Mouse (Mus musculus) fibroblast of lung, adult 2 months (primary cell): ENCODE results near the gene Nol12.

Experiments
- DNase-seq: peaks from one replicate; pipeline ENCODE4 v3.0.0-alpha.2; 2011; ENCODE audit warnings: low read depth

Gene Nol12

DNA sequence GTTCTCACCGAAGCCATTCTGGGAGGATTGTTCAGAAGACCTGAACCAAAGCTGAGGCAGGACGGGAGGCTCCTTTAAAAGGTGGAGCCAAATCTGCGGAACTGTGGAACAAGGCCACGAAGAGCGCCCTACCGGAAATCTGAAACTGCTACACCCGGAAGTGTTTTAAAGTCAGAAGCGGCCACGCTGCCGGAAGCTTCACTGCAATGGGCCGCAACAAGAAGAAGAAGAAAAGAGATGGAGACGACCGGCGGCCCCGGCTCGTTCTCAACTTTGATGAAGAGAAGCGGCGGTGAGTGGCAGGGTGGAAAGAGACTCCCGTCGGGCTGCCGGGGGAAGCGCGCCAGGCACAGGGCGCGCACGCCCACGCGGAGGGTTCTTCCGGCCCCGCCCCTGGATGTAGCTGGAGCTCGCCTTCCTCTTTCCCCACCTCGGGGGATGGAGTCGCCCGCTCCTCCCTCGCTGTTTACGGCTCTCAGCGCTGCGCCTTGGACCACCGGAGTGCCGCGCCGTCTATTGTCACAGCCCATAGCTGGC, at the start of gene Nol12:
Gene Nol12, plus strand, starts transcription at position 150 of the 537 bp plus-strand sequence.
- DNase-seq, result peak; percentile 74

DNA sequence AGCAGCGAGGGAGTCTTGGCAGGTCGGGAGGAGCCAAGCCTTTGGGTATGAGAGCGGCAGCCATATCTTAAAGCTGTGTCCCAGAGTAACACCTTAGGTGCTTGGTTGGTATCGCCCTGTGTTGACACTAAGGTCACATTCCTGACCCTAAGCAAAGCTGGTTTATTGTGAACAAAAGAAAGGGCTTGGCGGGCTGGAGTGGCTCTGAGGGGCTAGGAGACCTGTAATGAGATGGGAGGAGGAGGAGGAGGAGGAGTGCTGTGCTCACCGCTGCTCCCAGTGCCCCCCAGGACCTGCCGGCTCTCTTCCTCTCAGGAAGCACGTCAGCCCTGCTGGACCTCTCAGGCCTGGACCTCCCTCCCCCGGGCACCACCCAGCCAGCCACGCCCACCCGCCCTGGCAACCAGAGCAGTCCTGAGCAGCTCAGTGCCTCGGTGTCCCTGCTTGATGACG, 45.3 kb upstream of the Nol12 start:
- DNase-seq, result no peak

DNA sequence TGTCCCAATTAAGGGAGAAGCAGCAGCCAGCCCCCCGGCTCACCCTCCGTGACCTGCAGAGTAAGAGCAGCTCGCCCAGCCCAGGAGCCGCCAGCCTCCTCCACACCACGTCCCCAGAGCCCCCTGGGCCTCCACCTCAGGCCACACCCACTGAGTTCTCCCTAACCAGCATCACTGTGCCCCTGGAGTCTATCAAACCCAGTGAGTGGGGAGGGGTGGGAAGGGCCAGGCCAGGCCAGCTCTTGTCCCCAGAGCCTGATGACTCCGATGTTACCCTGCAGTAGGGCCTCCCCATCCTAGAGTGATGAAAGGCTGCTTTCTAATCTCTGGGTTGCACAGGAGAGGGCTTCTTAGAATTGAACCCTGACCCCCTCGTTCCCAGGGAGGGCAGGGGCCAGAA, 42.3 kb upstream of the Nol12 start:
- DNase-seq, result no peak

DNA sequence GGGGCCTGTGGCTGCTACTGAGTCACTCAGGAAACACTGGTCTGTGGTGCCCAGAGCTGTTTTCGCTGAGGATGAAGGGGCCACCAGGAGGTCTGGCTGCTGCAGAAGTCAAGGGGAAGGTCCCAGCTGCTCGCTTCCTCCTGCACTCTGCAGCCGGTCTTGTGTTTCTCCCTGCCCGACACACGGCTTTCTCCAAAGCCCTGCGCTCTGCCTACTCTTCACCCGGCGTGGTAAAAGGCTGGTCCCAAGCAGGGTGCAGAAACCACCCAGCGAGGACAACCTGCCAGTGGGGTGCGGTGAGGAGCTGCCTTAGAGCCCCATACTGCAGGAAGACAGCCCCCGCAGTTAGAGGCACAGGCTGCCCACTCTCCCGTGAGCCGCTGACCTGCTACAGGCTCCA, 40.0 kb upstream of the Nol12 start:
- no peak for DNase-seq

DNA sequence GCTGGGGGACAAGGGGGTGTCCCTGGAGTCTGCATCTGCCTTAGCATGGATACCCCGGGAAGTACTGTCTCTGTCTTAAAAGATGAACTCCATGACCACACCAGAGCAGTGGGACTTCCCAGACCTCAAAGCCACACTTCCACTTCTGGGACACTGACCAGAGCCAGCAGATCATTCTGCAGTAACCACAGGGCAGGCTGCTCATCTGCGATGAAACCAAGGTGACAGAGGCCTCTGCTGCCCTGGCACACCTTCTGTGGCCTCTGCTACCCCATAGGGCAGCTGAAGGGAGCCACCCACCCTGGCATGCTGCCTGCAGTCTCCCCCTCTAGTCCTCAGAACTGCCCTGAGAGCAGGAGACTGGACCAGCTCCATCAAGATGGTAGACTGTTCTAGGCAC, 39.0 kb upstream of the Nol12 start:
- DNase-seq, result no peak

DNA sequence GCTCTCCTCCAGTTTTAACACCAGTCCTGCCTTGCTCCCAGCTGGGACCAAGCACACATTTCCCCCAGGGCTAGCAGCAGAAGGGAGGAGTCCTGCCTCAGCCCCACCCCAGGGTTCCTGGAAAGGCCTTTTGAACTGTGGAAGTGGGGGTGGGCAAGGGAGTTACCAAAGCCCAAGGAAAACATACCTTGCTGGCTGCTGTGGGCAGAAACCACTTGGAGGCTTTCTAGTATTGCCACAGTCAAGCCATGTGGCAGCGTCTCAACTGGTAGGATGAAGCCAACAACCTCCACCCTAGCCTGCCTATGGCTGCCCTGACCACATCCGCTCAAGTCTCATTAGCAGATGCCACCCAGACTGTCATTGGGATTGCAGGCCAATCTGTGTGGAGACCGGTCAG, 38.6 kb upstream of the Nol12 start:
- no peak for DNase-seq

DNA sequence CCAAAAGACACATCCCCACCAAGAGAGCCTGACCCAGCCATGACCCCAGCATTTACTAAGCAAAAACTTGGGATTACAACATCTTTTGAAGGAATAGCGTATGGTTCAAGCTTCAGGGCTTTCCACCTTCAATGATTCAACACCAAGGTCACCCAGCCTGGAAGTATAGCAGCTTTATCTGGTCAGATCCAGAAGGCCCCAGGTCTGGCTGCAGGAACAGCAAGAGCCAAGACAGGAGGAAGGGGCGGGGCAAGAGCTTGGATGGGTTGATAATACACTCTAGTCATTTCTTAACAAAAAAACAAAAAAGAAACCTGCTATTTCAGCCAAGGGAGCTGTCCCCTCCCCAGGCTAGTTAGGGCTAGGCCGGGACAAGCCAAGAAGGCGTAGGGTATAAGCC, 37.2 kb upstream of the Nol12 start:
- no peak for DNase-seq

DNA sequence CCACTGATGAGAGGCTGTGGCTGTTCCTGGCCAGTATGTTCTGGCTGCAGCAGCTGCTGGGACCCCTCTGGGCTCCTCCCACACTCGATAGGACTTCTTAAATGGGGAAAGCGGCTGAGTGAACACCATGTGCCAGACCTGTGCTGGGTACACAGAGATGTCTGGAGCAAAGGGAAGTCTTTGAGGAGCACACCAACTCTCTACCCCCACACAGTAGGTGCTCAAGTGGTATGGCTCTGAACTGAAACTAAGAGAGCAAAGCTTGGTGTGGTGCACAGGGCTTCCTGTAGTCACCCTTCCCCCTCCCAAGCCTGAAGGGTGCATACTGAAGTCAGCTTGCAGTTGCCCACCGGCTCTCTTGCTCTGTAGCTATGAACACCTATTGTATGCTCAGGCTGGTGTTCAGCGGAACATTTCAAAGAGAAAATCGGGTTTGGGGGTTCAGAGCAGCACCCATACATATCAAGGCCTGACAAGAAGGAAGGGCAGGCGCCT, 36.2 kb upstream of the Nol12 start:
- DNase-seq, result no peak

DNA sequence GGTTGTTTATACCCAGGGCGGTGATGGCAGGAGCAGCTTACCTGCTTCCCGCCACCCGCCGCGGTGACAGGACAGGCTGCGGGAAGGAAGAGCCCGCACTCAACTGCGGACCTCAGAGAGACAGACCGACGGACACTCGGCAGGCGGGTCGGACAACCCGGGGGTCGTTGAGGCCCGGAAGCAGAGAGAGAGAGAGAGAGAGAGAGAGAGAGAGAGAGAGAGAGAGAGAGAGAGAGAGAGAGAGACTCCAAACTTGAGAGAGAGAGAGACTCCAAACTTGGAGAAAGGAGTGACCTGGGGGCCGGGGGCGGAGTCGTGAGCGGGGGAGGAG, 35.4 kb upstream of the Nol12 start, which contains the start of gene Gm49510:
Gene Gm49510, plus strand, starts transcription at position 259 of the 331 bp plus-strand sequence.
- no peak for DNase-seq

DNA sequence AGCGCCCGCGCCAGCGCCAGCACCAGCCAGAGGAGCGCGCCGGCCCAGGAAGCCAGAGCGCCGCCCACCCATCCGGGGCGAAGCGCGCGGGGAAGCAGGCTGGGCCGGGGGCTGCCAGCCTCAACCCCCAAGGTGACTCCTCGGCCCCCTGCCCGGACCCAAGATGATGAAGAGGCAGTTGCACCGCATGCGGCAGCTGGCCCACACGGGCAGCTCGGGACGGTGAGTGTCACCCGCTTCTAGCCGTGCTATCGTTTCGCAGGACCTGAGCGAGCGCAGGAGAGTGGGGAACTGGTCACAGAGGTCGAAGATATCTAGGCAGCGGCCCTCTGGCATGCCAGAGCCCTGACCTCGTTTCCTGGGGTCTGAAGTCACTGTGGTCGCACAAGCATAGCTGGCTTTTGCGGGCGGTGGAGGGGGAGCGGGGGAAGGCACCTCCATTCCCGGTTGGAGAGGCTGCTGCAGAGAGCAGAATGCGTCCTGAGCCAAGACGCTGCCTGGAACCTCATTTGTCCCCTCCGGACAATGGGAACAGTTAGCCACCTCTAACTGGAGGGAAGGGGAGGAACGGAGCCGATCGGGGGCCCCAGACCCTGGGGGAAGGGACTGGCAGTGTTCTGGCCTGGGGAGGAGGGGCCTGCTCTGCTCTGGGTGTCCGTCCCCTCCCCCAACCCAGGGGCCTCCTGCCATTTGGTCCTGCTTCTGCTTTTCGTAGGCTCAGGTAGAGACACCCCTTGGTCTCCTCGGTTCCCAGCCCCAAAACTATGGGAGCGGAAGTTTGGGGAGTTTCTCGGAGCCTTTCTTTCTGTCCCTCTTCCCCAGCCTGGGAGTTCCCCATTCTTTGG, 34.8 kb upstream of the Nol12 start, which contains the start of gene Sh3bp1:
Gene Sh3bp1, plus strand, starts transcription at position 29 of the 845 bp plus-strand sequence.
- no peak for DNase-seq

DNA sequence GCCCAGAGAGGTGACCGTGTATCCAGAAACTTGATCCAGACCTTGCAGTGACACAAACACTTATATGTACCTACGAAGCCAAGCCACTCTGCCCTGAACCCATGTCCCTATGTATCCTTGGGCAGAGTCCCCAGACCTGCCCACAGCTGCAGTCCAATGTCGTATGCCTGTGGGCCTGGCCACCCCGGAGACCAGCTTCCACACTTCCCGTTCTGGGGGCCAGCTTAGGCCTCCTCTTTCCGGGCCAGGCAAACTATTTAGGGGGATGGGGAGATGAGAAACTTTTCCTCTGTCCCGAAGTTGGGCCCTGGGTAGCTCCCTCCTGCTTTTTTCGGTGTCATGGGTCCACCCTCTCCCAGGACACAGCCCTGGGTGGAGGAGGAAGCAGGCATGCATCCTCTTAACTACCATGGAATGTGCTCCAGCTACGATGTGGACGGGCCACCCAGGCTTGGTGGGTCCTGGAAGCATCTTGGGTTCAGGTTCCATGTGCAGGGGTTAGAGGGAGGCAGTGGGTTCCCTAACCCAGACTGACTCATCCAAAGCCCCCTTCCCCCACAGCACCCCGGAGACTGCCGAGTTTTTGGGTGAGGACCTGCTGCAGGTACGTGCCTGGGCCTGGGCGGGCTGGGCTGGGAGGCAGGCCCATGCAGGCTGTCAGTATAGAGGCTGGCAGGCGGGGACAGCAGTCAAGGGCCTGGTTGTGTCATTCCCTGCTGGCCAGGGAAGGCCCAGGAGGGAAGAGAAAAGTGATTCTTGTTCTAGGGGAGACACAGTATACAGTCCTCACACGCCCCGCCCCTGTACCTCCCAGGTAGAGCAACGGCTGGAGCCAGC, 33.9 kb upstream of the Nol12 start:
- DNase-seq, result no peak

DNA sequence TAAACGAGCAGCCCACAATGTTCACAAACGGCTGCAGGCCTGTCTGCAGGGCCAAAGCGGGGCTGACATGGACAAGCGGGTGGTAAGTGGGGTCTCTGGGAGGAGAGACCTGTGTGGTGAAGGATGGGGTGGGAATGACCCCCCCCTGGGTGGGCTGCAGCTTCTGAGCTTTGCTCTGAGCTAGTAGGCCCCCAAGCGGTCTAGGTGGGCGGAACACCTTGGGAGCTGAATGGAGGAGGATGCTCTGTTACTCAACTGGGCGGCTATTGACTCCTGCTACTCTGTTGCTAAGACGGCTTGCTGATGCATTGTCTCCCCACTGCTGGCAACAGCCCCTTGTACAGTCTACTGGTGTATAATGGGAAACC, 33.3 kb upstream of the Nol12 start:
- DNase-seq, result no peak

DNA sequence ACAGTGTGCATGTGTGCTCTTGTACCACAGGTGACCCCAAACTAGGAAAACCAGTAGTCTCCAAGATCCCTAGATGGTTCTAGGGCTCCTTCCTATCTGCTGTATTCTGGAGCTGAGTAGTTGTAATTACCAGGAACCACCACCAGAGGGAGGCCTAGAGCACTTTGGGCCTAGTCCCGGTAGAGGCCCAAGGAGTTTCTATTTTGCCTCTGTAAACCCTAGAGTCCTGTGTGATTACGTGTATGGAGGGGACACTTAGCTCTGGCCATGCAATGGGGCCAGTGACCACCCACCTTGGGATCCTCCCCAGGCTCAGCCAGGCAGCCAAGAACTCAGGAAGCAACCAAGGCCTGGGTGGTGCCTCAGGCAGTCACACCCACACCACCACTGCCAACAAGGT, 31.5 kb upstream of the Nol12 start:
- DNase-seq, result no peak

DNA sequence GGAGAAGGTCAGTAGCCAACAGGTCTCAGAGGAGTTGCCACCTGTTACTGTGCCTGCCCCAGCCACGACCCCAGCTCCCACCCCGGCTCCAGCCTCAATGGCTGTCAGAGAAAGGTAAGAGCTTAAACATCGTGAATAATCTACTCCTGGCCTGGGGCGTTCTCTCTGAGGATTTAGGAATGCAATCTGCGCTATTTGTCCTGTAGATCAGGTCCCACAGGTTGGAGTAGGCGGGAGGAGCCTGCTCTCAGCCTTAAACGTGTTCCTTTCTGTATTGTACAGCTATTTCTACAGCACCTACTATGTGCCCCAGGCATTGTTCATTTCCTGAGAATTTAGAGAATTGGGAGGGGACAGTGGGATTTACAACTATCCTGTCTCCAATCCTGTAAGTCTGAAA, 26.3 kb upstream of the Nol12 start:
- DNase-seq, result no peak

DNA sequence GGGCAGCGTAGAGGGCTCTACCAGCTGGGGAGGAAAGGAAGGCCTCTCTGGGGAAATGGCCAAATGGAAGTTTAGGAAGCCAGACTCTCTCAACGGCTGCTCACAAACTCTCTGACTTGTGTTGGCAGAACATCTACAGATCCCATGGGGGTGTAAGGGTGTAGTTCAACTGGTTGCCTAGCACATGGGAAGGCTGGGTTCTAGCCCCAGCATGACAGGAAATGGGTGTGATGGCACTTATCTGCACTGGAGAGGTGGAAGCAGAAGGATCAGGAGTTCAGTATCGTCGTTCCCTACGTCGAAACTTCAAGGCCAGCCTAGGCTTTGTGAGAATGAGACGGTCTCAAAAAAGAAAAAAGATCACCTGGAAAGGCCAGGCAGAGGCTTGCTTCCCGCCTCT, 25.8 kb upstream of the Nol12 start:
- no peak for DNase-seq

DNA sequence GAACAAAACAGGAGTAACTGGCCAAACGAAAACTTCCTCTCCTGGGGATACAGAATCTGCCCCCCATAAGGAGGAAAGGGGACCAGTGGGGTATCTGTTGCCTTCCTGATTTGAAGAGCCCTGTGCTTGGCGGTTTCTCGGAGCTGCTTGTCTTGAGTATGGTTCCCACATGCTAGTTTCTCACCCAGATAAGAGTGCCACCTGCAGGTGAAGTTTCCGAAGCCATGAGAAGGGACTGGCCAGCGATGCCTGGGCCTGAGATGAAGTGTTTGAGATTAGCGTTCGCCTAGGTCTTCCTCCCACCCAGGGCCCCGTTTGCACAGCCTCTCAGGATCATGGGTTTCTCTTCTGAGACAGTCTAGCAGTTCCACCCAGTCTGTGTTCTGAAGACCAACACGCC, 22.7 kb upstream of the Nol12 start:
- DNase-seq, result no peak

DNA sequence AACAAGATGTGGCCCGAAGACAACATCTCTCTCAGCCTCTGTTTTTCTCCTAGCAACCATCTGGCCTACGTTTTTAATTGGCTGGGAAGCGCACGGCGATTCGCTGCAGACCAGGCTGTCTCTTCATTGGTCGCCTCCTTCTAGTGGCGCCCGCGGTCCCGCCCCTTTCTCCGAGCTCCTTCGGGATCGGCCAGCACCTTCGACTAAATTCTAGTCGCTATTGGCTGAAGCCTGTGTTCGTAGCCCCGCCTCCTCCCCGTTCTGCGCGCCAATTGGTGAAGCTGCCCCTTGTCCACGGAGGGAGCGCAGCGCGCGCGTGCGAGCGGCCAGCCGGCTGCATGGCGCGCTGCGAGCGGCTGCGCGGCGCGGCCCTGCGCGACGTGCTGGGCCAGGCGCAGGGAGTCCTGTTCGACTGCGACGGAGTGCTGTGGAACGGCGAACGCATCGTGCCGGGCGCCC, 21.1 kb upstream of the Nol12 start, which contains the start of gene Pdxp:
Gene Pdxp, plus strand, starts transcription at position 288 of the 459 bp plus-strand sequence.
- peak; percentile 95 for DNase-seq

DNA sequence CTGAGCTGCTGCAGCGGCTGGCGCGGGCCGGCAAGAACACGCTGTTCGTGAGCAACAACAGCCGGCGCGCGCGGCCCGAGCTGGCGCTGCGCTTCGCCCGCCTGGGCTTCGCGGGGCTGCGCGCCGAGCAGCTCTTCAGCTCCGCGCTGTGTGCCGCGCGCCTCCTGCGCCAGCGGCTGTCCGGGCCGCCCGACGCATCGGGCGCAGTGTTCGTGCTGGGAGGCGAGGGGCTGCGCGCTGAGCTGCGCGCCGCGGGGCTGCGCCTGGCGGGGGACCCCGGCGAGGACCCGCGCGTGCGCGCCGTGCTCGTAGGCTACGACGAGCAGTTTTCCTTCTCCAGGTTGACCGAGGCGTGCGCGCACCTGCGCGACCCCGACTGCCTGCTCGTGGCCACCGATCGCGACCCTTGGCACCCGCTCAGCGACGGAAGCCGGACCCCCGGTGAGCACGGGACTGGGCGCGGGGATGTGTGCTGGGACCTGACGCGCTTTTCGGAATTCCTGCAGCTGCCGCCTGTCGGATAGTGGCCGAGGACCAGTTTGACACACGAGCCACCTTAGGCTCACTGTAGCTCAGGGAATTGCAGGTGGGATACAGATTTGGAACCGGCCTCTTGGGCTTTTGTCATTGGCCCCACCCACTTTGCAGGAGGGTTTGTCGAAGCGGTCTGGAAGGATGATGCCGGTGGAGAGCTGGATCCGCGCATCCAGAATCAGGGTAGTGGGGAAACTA, 20.5 kb upstream of the Nol12 start:
- DNase-seq, result no peak

DNA sequence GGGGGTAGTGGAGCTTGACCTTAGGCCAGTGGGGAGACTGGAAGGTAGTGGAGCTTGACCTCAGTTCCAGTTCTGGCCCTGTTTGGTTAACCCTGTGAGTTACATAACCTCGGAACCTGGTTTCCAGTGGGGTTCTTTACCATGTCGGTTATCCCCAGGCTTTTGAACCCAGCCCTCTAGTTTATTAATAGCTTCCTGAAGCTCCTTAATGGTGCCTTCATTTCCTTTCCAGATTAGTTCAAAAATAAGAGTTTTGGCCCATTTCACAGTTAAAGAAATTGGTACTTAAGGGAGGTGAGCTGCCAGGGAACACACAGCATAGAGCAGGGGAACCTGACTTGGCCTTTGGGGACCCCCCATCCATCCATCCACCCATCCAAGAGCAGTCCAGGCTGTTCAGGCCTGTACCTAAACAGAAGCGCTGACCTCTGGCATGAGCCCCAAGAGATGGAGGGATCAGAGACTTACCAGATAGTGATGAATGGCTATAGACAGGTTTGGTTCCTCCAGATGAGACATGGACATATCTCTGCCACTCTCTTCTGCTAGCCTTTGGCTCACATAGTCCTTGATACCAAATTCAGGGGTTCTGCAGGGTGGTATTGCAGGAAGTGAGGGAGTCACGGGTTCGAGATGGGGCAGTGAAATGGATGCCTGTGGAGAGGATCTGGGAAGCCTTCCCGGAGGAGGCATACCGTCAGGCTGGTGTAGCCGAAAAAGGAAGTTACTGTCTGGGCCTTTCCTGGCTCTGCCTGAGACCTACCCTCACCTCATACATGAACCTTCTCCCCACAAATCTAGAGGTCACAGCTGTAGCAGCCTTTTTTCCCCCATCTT, 19.7 kb upstream of the Nol12 start:
- DNase-seq, result no peak

DNA sequence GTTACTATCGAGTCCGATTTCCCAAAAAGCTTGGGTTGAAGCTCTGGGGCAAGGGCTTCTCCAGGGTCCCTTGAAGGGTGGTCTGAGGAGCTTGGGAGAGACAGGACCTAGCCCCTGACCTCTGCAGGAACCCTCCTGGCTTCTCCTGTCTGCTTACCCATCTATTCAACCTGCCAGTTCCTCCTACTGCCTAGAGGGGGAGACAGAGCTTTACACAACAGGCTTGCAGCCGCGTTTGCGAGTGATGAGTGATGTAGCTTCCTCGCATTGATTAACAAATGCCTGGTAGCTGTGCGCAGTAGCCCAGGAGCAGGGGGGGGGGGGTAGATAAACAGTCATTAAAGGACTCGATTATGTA, 19.1 kb upstream of the Nol12 start:
- DNase-seq, result no peak
